Mouse (Mus musculus) liver, postnatal 0 days (tissue): ENCODE measurements at regions not wholly inside any gene's neighbourhood (a gene's known extent, or its start where the extent isn't known, plus 50 kb on each side); places are given as distances from the start of the nearest gene placed in this dataset.

Source experiments
- CTCF ChIP-seq: sonication (generic); IDR thresholded peaks from 2 replicates; pipeline ENCODE4 v1.5.1; 2016; ENCODE audit warnings: antibody characterized with exemption, low read depth
- EP300 ChIP-seq: IDR thresholded peaks from 2 replicates; pipeline ENCODE4 v1.6.1; 2016; ENCODE audit warnings: antibody characterized with exemption, low read depth, mild to moderate bottlenecking

DNA sequence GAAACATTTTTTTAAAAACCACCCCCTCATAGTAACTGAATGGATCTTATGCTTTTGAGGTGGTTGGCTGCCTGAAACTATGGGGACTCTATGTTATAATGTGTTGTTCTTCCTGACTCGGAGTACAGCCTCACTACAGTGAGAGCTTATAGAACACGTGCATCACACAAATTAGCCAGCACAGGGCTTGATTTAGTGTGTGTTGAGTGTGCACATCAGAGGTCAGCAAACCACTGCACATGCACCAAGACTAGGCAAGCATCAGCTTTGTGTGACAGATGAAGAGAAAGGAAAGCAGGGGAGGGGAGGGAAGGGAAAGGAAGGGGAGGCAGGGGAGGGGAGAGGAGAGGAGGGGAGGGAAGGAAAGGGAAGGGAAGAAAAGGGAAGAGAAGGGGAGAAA is 422.9 kb upstream of the Smim15 start:
- TF ChIP-seq CTCF (no peak), EP300 (no peak)
